Mouse (Mus musculus): ENCODE measurements around the gene Gpc2.
A peak's percentile ranks its signal among the peaks of the same experiment; 100 is the strongest.

Gene Gpc2

DNA sequence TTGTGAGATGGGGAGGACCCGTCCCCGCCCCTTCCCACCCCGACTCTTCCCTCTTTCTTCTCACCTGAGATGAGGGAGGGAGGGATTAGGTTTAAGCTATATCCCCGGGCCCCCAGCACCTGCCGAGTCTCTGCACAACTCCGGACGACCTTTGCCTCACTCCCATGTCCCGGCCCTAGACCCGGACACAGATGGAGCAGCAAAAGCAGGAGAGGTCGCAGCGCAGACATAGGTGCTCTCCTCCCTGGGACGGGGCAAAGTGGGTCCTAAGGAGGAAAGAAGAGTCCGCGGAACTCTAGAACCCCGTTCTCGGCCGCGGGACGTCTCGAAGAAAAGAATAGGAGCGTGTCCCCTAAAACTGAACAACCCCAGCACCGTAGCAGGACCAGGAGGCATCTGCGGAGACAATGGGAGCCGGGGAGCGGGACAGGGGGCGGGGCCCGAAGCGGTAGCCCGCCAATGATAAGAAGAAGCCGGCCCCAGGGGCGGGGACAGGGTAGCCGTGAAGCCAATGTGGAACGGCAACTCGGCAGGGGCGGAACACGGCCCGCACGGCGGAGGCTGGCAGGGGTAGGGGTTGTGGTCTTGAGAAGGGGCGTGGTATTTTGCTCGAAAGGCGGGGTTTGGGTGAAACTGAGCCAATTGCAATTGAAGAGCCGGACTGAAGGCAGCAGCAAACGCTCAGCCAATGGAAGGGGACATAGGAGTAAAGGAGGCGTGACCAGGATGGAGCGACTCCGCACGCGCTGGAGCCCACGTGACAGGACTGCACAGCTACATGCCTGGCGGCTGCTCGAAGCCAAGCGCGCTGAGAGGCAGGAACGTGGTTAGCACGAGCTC, at the start of gene Gpc2, which contains the start of the genes Gm43720 and Stag3:
TSS of gene Gpc2 (minus strand) at position 421 of the 840 bp plus-strand sequence.
TSS of gene Gm43720 (minus strand) at position 374 of the 840 bp plus-strand sequence.
TSS of gene Stag3 (plus strand) at position 656 of the 840 bp plus-strand sequence.
- DNase-seq (ENCODE audit: low spot score), result peak; percentile 86

DNA sequence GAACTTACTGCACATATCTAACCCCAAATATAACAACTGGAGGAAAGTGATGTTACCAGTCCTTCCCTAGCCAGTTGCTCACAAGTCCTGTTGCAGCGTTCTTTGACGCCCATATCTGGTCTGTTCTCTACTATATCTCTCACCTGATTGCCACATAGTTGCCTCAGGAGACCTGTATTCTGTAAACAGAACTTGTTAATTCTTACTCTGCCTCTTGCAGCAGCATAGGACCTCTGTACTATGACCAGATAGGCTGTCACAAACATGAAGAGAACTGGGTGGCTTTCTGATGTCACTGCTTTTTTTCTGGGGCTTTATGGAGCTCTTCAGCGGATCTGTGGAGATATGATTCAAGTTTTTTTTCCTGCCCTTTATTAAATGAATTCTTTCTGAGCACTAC, 33.0 kb upstream of the Gpc2 start:
- no peak for DNase-seq (ENCODE audit: low spot score)

DNA sequence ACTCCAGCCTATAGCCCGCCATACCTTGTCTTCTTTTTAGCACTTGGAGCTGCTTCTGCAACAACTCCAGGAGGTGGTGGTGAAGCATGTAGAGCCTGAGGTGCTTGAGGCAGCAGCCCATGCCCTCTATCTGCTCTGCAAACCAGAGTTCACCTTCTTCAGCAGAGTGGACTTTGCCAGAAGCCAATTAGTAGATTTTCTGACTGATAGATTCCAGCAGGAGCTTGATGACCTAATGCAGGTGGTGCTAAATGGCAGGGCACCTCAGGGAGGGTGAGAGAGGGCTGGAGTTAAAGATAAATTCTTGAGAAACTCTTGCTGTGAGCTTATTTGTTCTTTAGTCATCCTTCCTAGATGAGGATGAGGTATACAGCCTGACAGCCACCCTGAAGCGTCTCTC, 19.8 kb upstream of the Gpc2 start:
- no peak for DNase-seq (ENCODE audit: low spot score)

DNA sequence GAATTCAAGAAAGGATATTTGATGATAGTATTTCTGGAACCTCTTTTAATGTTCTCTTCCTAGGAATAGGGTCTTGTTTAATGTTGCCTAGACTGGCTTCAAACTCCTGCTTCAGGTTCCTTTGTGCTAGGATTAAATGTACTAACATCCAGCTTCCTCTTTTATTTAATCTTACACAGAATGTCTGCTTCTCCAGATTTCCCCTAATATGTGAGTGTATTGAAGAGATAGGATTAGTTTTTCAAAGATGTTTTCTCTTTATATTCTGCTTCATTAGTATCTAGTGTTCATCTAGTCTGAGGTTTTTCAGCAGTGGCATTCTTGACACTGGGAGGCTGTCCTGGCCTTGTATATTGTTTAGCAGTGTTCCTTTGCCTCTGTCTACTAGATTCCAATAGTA, 14.4 kb upstream of the Gpc2 start:
- DNase-seq (ENCODE audit: low spot score), result no peak

DNA sequence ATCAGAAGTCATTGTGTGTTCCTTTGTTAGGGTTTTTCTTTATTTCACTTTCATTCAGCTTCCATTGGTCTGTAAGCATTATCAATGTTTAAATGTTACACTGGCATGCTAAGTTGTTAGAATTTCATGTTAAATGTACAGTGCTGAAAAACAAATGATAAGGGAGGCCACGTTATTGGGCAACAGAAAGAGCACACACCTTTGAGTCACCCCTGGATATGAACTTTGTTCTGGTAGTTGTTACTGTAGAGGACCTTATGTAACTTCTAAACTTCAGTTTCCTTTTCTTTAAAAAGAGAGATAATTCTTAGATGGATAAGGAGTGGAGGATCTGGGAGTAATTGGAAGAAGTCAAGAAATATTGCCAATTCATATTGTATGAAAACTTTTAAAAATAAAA, 11.8 kb upstream of the Gpc2 start:
- DNase-seq (ENCODE audit: low spot score), result no peak

DNA sequence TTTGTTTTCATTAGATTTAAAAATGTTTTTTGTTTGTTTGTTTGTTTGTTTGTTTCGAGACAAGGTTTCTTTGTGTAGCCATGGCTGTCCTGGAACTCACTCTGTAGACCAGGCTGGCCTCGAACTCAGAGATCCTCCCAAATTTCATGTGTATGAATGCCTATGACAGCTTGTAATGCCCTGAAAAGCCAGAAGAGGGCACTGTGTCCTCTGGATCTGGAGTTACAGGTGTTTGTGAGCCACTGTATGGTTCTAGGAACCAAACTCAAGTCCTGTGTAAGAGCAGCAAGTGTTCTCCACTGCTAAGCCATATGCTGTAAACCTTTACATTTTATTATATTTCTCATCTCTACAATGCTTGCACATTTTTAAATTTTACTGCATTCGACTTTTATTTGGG, 8.1 kb upstream of the Gpc2 start:
- peak; percentile 30 for DNase-seq (ENCODE audit: low spot score)

DNA sequence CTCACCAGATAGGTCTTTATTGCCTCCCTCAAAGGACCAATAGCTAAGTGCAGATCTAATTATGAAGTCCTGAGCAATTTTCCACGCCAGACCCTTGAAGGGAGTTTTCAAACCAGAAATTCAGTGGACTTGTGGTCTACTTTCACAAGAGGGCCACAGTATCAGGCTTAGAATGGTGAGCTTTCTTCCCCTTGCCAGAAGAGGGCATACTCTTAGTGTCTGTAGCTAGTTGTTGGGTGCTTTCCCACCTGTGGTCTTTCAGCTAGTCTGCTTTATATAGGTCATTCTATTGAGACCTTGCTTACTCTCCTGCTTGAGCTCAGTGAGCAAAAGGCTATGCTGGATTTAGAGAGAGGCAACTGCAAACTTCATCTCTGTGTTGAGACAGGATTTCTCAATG, 3.7 kb upstream of the Gpc2 start:
- no peak for DNase-seq (ENCODE audit: low spot score)

DNA sequence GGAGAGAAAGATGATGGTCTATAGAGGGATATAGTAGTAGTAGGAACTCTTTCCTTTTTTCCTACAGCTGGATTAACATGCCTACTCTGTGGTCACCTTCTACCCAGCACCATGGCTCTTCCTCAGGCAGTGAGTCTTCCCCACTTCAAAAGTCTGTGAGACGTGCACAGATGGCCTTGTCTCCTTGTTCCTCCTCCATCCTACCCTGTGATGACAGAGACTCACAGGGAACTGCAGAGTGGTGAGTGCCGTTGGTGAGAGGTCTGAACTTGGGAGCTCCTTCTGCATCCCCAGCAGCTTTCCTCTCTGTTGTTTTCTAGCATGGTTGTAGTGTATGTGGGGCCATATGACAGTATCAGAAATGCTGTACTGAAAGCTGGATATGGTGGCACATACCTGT, 2.0 kb upstream of the Gpc2 start:
- DNase-seq (ENCODE audit: low spot score), result no peak

DNA sequence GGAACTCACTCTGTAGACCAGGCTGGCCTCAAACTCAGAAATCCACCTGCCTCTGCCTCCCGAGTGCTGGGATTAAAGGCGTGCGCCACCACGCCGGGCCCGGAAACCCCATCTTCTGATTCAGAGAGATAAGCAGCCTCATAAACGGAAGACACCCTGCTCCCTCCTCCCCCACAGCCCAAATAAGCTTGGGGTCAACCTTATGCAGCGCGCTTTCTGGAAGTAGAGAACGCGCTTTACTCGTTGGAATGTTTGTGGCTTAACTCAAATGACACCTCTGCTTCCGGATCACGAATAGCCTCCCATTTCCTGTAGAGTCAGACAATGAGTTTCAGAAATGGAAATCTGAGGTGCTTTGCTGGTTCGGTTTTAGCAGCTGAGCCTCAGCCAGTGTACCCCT, 1.0 kb upstream of the Gpc2 start:
- no peak for DNase-seq (ENCODE audit: low spot score)

DNA sequence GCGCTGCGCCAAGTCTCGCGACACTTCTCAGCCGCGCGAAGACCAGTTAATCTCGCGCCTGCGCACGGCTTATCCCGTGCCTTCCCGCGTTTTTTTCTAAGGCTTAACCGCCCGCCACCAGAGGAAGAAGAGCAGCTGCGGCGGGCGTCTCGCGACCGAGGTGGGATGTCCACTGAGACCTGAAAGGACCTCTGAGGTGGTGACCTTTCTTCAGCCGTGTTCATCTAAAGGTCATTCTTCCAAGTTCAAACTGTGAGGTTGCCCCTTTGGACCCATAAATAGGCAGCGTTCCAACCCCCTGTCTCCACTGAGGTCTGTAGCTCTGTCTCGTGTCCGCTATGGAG, 592 bp upstream of the Gpc2 start:
- DNase-seq (ENCODE audit: low spot score), result no peak

DNA sequence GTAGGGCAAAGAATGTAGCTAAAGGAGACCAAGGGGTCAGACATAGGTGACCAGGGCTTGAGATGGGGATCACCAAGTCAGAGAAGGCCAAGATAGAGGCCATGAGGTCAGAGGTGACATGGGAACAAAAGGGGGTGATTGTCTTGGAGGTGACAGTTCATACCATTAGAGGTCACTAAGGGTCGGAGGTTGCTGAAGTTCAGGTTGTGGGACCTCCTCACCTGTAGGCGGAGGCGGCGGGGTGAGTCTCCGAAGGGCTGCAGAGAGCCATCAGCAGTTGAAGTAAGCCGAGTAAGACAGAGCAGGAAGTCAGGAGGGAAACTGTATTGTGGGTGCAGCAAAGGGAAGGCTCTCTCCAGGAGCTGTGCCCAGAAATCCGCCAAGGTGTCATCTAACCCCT, 1.8 kb downstream of the Gpc2 start:
- no peak for DNase-seq (ENCODE audit: low spot score)

DNA sequence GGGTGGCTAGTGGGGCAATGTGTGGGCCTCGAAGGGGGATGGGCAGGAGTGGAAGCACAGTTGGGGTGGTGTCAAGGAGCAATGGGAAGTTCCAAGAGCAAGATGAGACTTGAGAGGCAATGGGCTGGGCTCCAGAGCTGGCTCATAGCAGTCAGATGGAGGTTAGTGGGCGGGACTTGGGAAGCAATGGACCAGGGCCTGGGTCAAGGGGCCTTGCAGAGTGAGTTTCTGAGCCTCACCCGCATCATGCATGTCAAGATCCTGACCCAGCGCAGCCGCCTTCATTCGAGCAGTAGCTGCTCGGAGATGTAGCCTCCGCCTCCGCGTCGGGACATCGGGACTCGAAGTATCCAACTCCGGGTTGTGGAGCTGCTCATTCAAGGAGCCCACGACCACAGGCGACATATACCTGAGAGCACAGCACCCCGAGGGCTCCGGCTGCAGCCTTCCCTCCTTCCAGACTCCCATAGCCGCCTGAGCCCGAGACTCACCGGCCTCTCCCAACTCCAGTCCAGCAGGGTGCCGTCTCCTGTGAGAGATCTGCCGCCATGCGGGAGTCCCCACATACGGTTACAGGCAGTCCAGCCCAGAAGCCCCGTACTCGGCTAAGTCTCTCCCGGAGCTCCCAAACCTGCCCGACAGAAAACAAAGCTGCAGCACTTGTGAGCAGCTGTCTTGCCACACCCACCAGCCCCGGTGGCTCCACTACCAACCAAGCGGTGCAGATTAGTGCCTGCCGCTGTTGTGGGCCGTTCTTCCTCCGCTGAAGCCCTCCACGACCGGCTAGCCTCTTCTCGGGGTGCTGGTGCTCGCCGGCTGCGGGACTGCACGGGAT, 4.4 kb downstream of the Gpc2 start:
- no peak for DNase-seq (ENCODE audit: low spot score)

DNA sequence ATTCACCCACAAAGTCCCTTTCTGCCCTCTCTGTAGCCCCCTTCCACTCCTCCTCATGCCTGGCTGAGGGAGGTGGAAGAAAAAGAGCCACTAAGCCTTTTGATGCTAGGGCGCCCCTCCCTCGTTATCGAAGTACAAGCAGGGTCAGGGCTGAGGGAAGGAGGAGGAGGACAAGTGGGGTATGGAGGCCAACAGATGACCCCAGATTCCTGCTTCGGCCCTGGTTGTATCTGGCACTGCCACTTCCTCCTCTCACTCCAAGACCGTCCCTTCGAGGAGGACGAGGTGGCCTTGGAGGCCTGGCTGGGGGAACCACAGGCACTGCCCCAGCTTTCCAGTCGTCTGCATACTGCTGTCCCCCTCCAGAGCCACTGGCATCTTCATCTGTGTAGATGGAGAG, 5.6 kb downstream of the Gpc2 start:
- DNase-seq (ENCODE audit: low spot score), result no peak

DNA sequence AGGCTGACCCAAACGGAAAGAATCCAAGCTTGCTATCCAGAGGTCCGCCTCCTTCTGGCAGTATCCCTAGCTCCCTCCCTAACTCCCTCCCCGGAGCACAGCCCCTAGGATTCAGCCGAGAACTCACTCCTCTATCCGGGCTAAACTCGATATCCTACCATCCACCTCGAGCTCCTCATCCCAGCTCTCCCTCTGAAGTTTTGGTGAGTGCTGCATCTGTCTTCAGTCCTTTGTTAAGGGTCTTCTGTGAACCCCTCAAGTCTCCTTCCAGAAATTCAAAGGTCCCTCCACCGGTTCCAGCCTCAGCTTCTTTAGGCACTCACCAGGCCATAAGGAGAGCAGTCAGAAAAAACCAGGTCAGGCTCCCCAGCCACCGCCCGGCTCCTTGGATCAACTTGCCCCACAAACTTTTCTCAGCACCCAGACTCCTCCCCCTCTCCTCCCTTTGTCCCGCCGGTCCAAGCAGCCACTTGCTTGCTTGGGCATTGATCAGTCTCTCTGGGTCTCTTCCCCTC, 7.3 kb downstream of the Gpc2 start, which contains the start of gene Gal3st4:
TSS of gene Gal3st4 (minus strand) at position 432 of the 515 bp plus-strand sequence.
- no peak for DNase-seq (ENCODE audit: low spot score)

DNA sequence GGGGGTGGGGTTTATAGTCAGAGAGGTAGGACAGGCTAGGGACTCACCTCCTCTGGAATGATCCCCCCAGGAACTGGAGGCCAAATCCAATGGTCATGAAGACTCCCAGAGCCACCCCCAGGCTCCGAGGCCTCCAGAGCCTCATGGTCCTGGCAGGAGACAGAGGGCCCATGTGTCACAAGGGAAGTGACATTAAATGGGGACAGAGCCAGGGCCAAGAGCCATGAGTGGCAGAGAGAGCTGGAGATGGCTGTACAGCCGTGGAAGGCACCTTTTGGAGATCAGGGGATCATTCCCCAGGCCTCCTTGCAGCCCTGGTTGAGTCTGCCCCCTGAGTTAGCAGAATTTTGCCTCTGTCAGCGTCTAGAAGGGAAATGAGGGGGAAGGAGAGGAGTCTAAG, 8.6 kb downstream of the Gpc2 start:
- no peak for DNase-seq (ENCODE audit: low spot score)

DNA sequence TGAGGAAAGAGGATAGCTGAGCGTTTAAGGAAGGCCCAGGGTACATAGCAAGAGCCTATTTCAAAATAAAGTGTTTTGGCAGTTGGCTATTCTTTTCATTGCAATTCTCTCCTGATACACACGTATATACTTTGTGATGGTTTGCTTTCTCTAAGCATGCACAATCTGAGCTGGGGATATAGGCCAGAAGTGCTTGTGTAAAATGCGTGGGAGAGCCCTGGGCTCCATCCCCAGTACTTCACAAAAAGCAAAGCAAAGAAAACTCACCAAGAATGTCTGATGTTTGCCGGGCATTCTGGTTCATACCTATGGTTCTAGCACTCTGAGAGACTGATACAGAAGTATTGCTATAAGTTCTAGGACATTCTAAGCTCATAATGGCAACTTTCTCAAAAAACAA, 10.8 kb downstream of the Gpc2 start:
- no peak for DNase-seq (ENCODE audit: low spot score)

DNA sequence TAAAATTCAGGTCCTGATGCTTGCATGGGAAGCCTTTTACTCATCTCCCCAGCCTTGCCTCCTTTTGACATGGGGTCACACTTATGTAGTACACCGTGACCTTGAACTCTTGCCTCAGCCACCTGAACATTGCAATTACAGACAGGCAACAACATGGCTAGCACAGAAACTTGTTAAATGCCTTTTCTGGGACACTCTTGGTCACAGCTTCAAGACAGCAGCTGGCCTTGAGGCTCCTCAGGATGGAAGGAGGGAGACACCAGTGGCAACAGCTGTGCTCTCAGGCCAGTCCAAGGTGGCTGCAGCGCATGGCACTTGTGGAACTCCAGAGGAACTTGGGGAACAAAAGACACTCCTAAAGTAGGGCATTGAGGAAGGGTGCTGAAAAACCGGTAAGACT, 12.7 kb downstream of the Gpc2 start:
- no peak for DNase-seq (ENCODE audit: low spot score)

DNA sequence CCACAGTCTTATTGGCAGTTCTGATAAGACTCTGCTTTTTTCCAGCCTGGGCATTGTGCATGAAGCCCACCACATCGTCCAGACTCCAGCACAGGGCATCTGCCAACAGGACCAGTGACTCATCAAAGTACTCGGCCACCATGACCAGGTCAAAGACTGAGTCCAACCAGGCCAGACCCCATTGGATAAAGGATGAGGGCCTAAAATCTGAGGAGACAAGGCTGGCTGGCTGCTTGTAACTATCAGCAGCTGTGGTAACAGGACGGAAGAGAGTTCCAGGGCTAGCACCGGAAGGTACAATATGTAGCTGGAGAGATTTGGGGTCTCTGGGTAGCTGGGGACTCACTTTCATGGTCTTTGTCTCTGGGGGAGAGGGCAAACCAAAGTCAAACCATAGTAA, 14.1 kb downstream of the Gpc2 start:
- DNase-seq (ENCODE audit: low spot score), result no peak

DNA sequence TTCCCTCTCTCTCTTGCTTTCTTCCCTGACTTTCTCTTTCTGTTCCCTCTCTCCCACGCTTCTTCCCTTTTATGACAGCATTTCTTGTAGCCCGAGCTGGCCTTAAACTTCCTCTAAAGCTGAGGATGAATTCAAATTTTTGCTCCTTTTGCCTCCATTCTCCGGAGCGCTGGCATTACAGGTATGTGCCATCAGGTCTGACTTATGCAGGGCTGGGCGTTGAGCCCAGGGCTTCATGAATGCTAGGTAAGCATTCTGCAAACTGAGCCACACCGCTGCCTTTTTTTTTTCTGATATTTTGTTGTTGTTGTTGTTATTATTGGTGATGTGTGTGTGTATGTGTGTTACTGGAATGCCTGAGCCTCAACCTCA, 15.6 kb downstream of the Gpc2 start:
- DNase-seq (ENCODE audit: low spot score), result no peak

DNA sequence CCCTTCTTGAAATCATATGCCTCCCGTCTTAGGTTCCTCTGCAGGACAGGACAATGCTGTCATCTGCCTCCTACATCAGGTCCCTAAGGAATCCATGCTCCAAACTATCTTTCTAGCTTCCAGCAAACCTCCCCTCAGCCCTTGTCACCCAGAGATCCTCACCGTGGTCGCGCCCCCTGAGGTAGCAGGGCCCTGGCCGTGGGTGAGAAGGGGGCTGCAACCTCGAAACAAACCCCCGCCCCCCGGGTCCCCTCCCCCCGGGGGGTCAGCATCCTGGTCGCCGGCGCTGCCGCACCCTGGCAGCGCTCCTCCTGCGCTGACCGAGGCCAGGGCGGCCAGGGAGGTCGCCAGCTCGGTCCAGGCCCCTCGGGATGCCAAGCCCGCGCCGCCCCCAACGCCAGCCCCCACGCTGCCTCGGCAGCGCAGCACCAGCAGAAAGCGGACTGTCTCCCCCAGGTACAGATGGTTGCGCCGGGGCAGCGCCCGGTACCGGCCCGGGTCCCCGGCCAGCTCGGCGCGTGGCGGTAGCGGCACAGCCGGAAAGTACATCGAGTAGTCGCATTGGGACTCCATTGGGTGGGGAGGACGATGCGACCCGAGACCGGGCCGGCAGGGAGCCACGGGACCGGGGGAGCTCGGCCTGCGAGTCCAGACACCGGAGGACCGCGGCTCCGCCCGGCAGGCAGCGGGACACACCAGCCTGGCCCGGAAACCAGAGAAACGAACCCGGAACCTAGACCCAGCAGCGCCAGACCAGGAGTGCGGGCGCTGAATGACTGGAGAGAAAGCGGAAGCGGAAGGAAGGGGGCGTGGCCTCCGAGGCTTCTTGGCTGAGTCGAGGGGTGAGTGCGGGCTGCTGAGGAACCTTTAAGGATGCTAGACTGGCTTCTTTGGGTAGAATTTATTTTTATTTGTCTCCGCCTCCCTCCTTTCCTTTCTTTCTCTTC, 16.3 kb downstream of the Gpc2 start, which contains the start of gene BC037034:
TSS of gene BC037034 (minus strand) at position 774 of the 947 bp plus-strand sequence.
- DNase-seq (ENCODE audit: low spot score), result peak; percentile 89

DNA sequence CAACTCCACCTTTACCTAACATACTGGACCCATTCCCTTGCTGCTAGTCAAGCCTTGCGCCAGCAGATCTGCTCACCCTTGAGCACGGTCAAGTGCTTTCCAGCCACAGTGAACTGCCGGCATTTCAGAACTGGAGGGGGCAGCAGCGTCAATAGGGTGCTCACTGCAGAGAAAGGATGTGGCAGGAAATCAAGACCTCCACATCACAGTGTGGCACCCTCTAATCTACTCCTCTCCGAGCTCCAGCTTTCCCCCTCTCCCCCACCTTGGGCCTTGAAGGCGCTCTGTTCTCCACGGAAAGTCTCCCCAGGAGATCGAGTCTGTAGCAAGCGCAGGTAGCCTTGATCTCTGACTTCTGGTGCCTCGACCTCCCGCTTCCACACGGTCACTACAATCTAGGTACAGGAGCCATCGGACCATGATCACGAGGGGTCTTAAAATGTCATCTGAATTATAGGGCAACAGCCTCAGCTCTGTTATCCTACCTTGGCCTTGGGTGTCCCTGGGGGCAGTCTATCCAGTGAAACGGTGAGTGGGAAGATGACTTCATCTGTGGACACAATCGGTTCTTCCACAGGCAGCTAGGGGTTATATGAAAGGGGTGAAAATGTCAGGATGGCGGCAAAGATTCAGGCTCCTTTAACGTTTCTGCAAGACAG, 17.1 kb downstream of the Gpc2 start:
- no peak for DNase-seq (ENCODE audit: low spot score)
